Mouse (Mus musculus) right cerebral cortex, postnatal 10 days (tissue): Measurements from ENCODE around the gene Foxl1.

Source experiments
- DNase-seq, 2 experiments: peaks; one replicate each; pipeline ENCODE4 v3.0.0; 2021; ENCODE audit warnings: low spot score in 2 of 2

Foxl1 gene

GRCm38 (mm10) chr8:121170116-121170515 is 42.4 kb downstream of the Foxl1 start:
- no peak for DNase-seq

- DNase-seq: peak; percentile 40 to 65
These were observed 43.1 kb downstream of the Foxl1 start for GRCm38 (mm10) chr8:121170626-121171552.

GRCm38 (mm10) chr8:121172567-121172966 is 44.8 kb downstream of the Foxl1 start:
- no peak for DNase-seq

GRCm38 (mm10) chr8:121174178-121174577 is 46.4 kb downstream of the Foxl1 start:
- DNase-seq: no peak

GRCm38 (mm10) chr8:121174721-121175539 is 47.2 kb downstream of the Foxl1 start:
- no peak for DNase-seq

GRCm38 (mm10) chr8:121175540-121176090 is 47.9 kb downstream of the Foxl1 start:
- DNase-seq: no peak

- peak in 1 of 2 experiments; percentile 31 for DNase-seq
These were observed 48.6 kb downstream of the Foxl1 start for GRCm38 (mm10) chr8:121176291-121176690.
